ENCODE assay signal across 7 mouse cellular contexts in genomic region chr14:77141324-77142282, GRCm38 (mm10). TPM values are rescaled to one million over a fixed set of nuclear protein-coding genes. Genes with fewer than 3 reads are reported as not detected.
DNase-seq lines count a peak whose midpoint lies in the region; ATAC-seq lines count a peak whose summit lies in the region.

No protein-coding gene starts in this region.

- H3K9ac ChIP-seq in forebrain, embryonic 13.5 days = no peak overlapping the region

- peaks cover 13% of the 10 kb centered on the region; the same call in 1 of the 2 replicates for H3K4me1 ChIP-seq in forebrain, embryonic 13.5 days

- WGBS in forebrain, embryonic 13.5 days = 26% methylated on average over 17 of the region's 17 CpGs

- ATAC-seq in forebrain, embryonic 13.5 days = peak; percentile 93
- peak; percentile 74 for ATAC-seq in megakaryocyte progenitor cell, adult 5-6 weeks (replicated peaks; ENCODE audit: poor library complexity)

- H3K9me3 ChIP-seq in forebrain, embryonic 13.5 days (replicated peaks) = no peaks in the 10 kb centered on the region

- H3K27me3 ChIP-seq in forebrain, embryonic 13.5 days = 0 out of 2 replicates have a peak, but pooled peaks cover 4% of the 10 kb centered on the region

- no peak overlapping the region for H3K4me3 ChIP-seq in forebrain, embryonic 13.5 days

- DNase-seq in MEL-GATA-1-ER (ENCODE audit: extremely low read depth, low read depth) = peak; percentile 55
- peak; percentile 46 for DNase-seq in c-Kit-negative CD71-positive TER-119-positive erythroid progenitor cells, embryonic 14.5 days (ENCODE audit: low read depth, low spot score)
- peak; percentile 84 for DNase-seq in heart, postnatal 4 days
- peak; percentile 72 for DNase-seq in layer of hippocampus, adult 9-10 months (ENCODE audit: low spot score)
- DNase-seq in right cerebral cortex, postnatal 4 days = peak; percentile 96

- no peak overlapping the region for H3K27ac ChIP-seq in forebrain, embryonic 13.5 days

- H3K36me3 ChIP-seq in forebrain, embryonic 13.5 days (ENCODE audit: poor library complexity, severe bottlenecking) = no peaks in the 10 kb centered on the region

- no peak overlapping the region for H3K4me2 ChIP-seq in forebrain, embryonic 13.5 days

RNA-seq across cellular contexts. Expression of gene Enox1, which starts 15.0 kb away (rescaled TPM):
- 40.3 and 46.9 TPM in 2 replicates for polyA plus RNA-seq in forebrain, embryonic 13.5 days (2015; fragmentation: Nextera tagmentation; extraction: Ambion mirVana)
- 1 to 10 TPM; 3.3 to 4.0 TPM for total RNA-seq in heart, postnatal 4 days (2021)
- total RNA-seq in megakaryocyte progenitor cell, adult 5-6 weeks (2015) = not detected in 2 replicates
- total RNA-seq in megakaryocyte progenitor cell, adult 5-6 weeks (2017) = 0.17 TPM in 1 of 2 replicates, not detected in the other

Comparison
In these comparisons a context has a peak if more than half of its experiments do, and no peak if none do; other contexts are left out.
1. DNase-seq: peak in every context shown above with its lines; median percentile 96 in right cerebral cortex, postnatal 4 days; 84 in heart, postnatal 4 days; 72 in layer of hippocampus, adult 9-10 months; 55 in MEL-GATA-1-ER; 46 in c-Kit-negative CD71-positive TER-119-positive erythroid progenitor cells, embryonic 14.5 days.